Mouse (Mus musculus) liver (tissue): ENCODE results near the gene Myl7.
A peak's percentile ranks its signal among the peaks of the same experiment; 100 is the strongest.

Source experiments
- DNase-seq: peaks from one replicate; pipeline ENCODE4 v3.0.0-alpha.2; 2020; ENCODE audit warnings: mixed read lengths

Gene Myl7

GRCm38 (mm10) chr11:5861678-5862393, 36.7 kb downstream of the Myl7 start, which contains the start of gene Aebp1:
Gene Aebp1, plus strand, starts transcription at chr11:5861947.
- DNase-seq, result peak; percentile 64

GRCm38 (mm10) chr11:5860639-5861038, 37.9 kb downstream of the Myl7 start:
- no peak for DNase-seq

GRCm38 (mm10) chr11:5859883-5860550, 38.6 kb downstream of the Myl7 start:
- no peak for DNase-seq

GRCm38 (mm10) chr11:5858723-5859122, 39.9 kb downstream of the Myl7 start:
- DNase-seq, result no peak

- DNase-seq, result no peak
These were observed 42.0 kb downstream of the Myl7 start for GRCm38 (mm10) chr11:5856479-5857130.

GRCm38 (mm10) chr11:5855902-5856301, 42.7 kb downstream of the Myl7 start:
- DNase-seq, result no peak

- DNase-seq, result no peak
These were observed 43.1 kb downstream of the Myl7 start for GRCm38 (mm10) chr11:5855481-5855880.

GRCm38 (mm10) chr11:5852314-5852713, 46.3 kb downstream of the Myl7 start:
- no peak for DNase-seq

- DNase-seq, result no peak
These were observed 47.4 kb downstream of the Myl7 start for GRCm38 (mm10) chr11:5851021-5851736.

- no peak for DNase-seq
These were observed 48.1 kb downstream of the Myl7 start for GRCm38 (mm10) chr11:5850452-5850851.

- no peak for DNase-seq
These were observed 49.3 kb downstream of the Myl7 start for GRCm38 (mm10) chr11:5849316-5849715.

- DNase-seq, result no peak
These were observed 49.8 kb downstream of the Myl7 start for GRCm38 (mm10) chr11:5848741-5849140.

- peak; percentile 2 for DNase-seq
These were observed 51.8 kb downstream of the Myl7 start for GRCm38 (mm10) chr11:5846639-5847345.
